Mouse (Mus musculus) erythroblast, adult 5-6 weeks (primary cell): ENCODE data around the gene Nacc2. TPM values are rescaled to one million over a fixed set of nuclear protein-coding genes. Genes with fewer than 3 reads are reported as not detected.

Experiments
- ATAC-seq: replicated peaks from 2 replicates; pipeline ENCODE4 v1.8.0; 2016; ENCODE audit warnings: moderate number of reproducible peaks, mild to moderate bottlenecking, moderate TSS enrichment, inconsistent platforms; ENCODE audit not compliant: poor library complexity, low FRiP score, severe bottlenecking
- total RNA-seq, 2 experiments: library from RNA; stranded (forward) in 1 of 2; stranded (reverse) in 1 of 2; fragments of 150-400 nt in 1 of 2; fragments of 200-764, 138-1000 nt in 1 of 2; gene quantifications; 2 replicates each; pipeline versions ENCODE4 v1.2.3 to v1.2.4; 2015 to 2017; ENCODE audit warnings: low replicate concordance in 2 of 2

Nacc2 gene
- total RNA-seq (2015; ENCODE audit: low replicate concordance) (1.0 TPM in 1 of 2 replicates, not detected in the other), total RNA-seq (2017; ENCODE audit: low replicate concordance) (0.77 and 3.3 TPM in 2 replicates)

- no peak for ATAC-seq
These were observed at the start of gene Nacc2 for GRCm38 (mm10) chr2:26123079-26123648. TSS of gene Nacc2 (minus strand) at chr2:26123220.

GRCm38 (mm10) chr2:26172166-26172565 lies 49.1 kb upstream of the Nacc2 start:
- ATAC-seq, result no peak

- no peak for ATAC-seq
These were observed 47.4 kb upstream of the Nacc2 start for GRCm38 (mm10) chr2:26170376-26170775.

GRCm38 (mm10) chr2:26168843-26169579 lies 46.0 kb upstream of the Nacc2 start:
- no peak for ATAC-seq

GRCm38 (mm10) chr2:26166890-26167289 lies 43.9 kb upstream of the Nacc2 start:
- no peak for ATAC-seq

- ATAC-seq, result no peak
These were observed 35.0 kb upstream of the Nacc2 start for GRCm38 (mm10) chr2:26158064-26158463.

- no peak for ATAC-seq
These were observed 33.4 kb upstream of the Nacc2 start for GRCm38 (mm10) chr2:26156191-26156977.

- no peak for ATAC-seq
These were observed 32.7 kb upstream of the Nacc2 start for GRCm38 (mm10) chr2:26155737-26156136.

GRCm38 (mm10) chr2:26154586-26154985 lies 31.6 kb upstream of the Nacc2 start:
- ATAC-seq, result peak; percentile 62

GRCm38 (mm10) chr2:26153909-26154340 lies 30.9 kb upstream of the Nacc2 start:
- ATAC-seq, result peak; percentile 85

- ATAC-seq, result peak; percentile 28; the same call in 1 of the 2 replicates
These were observed 30.3 kb upstream of the Nacc2 start for GRCm38 (mm10) chr2:26153295-26153694.

- no peak for ATAC-seq
These were observed 24.8 kb upstream of the Nacc2 start for GRCm38 (mm10) chr2:26147706-26148370.

GRCm38 (mm10) chr2:26146337-26147042 lies 23.5 kb upstream of the Nacc2 start:
- no peak for ATAC-seq

GRCm38 (mm10) chr2:26145113-26145512 lies 22.1 kb upstream of the Nacc2 start:
- no peak for ATAC-seq

GRCm38 (mm10) chr2:26144331-26144730 lies 21.3 kb upstream of the Nacc2 start:
- ATAC-seq, result no peak

- no peak for ATAC-seq
These were observed 20.5 kb upstream of the Nacc2 start for GRCm38 (mm10) chr2:26143556-26143955.

- ATAC-seq, result no peak
These were observed 20.0 kb upstream of the Nacc2 start for GRCm38 (mm10) chr2:26142986-26143385.

GRCm38 (mm10) chr2:26141893-26142635 lies 19.0 kb upstream of the Nacc2 start:
- ATAC-seq, result no peak

GRCm38 (mm10) chr2:26140903-26141302 lies 17.9 kb upstream of the Nacc2 start:
- no peak; the same call in 1 of the 2 replicates for ATAC-seq
